Mouse (Mus musculus): Measurements from ENCODE around the gene Ezh2. TPM values are rescaled to one million over a fixed set of nuclear protein-coding genes. Genes with fewer than 3 reads are reported as not detected.
A peak's percentile ranks its signal among the peaks of the same experiment; 100 is the strongest.
"Not testable (repeated sequence)": the region's sequence is repeated elsewhere in the genome, so short reads cannot be mapped to it uniquely, and the experiment has no call there.

Ezh2 gene
- polyA plus RNA-seq (2015; fragmentation: Nextera tagmentation; extraction: Ambion mirVana): 99.6 and 106 TPM in 2 replicates

DNA sequence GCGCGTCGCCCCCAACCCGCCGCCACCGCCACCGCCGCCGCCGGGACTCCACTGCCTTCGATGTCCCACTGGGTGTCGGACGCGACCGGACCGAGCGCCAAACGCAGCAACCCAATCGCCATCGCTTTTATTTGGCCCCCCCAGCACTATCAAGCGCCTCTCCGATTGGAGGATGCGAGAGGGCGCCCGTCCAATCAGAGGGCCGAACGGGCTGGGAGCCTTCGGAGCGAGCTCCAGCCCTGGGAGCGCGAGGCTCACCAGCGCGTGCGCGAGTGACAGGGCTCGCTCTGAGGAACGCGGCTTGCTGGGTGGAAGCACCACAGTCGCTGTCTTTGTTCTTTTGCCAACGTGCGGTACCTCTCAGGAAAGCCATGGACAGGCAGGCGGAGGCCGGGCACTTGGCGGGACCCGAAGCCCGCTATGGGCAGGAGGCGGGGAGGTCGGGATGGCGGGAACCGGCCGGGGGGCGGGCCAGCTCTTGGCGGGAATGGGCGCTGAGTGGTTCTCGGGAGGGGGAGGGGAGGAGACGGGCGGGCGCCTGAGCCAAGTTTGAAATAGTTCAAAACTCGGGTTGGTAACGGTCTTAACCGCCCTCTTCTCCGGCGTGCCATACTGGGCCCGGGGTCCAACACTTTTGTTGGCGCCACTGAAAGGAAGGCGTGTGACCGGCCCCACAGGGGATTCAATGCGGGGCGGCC lies at the start of gene Ezh2:
Gene Ezh2, minus strand, starts transcription at position 416 of the 698 bp plus-strand sequence.
- 0% methylated on average over 60 of the region's 69 CpGs for WGBS
- Histone ChIP-seq H3K4me3 (peak within 1 kb of the TSS; percentile 83), H3K27me3 (no peaks in the 10 kb centered on the region), H3K27ac (peak within 1 kb of the TSS; percentile 98), H3K36me3 (no peaks in the 10 kb centered on the region), H3K9ac (peak within 1 kb of the TSS; percentile 98), H3K4me2 (peak within 1 kb of the TSS; percentile 83), H3K9me3 (no peaks in the 10 kb centered on the region), H3K4me1 (peaks cover 16% of the 10 kb centered on the region; the same call in 1 of the 2 replicates)
- peak; percentile 98 for ATAC-seq (ENCODE audit: borderline replicate concordance, extremely low read depth, low FRiP score, low TSS enrichment)

DNA sequence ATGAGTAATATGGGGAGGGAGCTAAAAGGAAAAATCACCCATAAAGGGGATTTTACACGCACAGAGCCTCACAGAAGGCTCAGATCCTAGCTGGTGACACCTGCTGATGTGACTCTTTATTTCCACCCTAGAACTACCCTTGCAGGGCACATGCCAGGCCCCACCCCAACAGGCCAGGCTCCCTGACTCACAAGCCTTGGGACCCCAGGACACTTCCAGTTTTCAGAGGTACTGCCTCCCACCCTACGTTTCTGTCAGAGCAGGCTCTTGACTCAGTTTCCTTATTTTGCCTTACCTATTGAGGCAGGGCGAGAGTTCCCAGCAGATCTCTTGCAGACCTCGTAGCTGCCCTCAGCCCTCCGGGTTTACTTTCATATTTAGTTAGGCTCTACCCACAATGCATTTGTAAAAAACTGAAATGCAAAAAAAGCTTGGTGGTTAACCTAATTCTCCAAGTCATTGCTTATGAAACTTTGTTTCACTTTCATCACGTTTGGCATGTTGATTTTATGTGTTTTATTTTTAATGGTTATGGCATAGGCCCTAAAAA lies 41.5 kb upstream of the Ezh2 start:
- no peak overlapping the region for H3K4me3 ChIP-seq
- no peak overlapping the region for H3K9ac ChIP-seq
- H3K27me3 ChIP-seq: no peaks in the 10 kb centered on the region
- no peaks in the 10 kb centered on the region for H3K4me1 ChIP-seq
- ATAC-seq (ENCODE audit: borderline replicate concordance, extremely low read depth, low FRiP score, low TSS enrichment): no peak
- no peaks in the 10 kb centered on the region for H3K36me3 ChIP-seq
- H3K4me2 ChIP-seq: no peak overlapping the region
- 66% methylated on average over 6 of the region's 6 CpGs for WGBS
- no peaks in the 10 kb centered on the region for H3K9me3 ChIP-seq
- no peak overlapping the region for H3K27ac ChIP-seq

DNA sequence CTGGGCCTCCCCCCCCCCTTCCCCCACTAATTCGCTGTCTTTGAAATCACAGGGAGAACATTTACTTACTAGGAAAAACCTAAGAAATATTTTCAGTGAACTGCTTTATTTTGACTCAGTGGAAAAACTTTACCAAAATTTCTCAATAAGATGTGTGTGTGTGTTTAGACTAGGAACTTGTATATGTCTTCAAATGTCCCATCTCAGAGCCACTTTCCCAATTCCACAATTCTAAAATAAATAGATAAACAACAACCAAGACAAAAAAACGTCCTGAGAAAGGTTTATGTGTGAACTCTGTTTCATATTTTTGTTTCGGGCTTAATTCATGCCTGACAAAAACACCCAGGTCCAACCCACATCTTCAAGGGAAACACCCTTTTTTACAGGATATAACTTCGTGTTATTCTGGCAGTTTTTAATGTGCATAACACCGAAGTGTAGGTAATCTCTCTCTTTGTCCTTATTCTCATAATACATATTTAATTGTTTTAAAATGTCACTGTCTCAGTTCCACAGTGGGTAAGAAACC lies 40.9 kb upstream of the Ezh2 start:
- Histone ChIP-seq H3K9me3 (no peaks in the 10 kb centered on the region), H3K4me1 (no peaks in the 10 kb centered on the region), H3K36me3 (no peaks in the 10 kb centered on the region), H3K4me3 (no peak overlapping the region), H3K27ac (no peak overlapping the region), H3K9ac (no peak overlapping the region), H3K27me3 (no peaks in the 10 kb centered on the region), H3K4me2 (no peak overlapping the region)
- 68% methylated on average over 5 of the region's 5 CpGs for WGBS
- no peak for ATAC-seq (ENCODE audit: borderline replicate concordance, extremely low read depth, low FRiP score, low TSS enrichment)

DNA sequence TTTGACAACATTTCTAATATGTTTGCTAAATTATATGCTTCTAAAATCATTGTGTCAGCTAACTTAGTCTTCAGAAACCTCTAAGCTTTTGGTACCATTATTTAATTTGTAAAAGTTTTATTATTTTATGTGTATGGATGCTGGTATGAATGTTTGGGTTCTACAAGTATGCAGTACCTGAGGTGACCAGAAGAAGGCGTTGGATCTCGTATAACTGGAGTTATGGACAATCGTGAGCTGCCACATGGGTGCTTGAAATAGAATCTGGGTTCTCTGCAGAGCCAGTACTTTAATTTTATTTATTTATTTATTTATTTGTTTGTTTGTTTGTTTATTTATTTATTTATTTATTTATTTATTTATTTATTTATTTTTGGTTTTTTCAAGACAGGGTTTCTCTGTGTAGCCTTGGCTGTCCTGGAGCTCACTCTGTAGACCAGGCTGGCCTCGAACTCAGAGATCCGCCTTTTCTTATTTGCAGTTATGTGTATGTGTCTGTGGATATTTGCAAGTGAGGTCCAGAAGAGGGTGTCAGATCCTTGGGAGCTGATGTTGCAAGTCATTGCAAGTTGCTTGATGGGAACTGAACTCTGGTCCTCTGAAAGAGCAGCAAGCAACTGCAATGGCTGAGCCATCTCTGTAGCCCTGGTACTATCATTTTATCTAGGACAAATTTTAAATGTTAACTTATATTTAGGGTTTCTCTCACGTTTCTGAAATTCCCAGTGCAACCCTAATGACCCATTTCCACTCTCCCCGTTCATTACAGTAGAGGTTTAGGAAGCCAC lies 40.3 kb upstream of the Ezh2 start:
- no peak for ATAC-seq (ENCODE audit: borderline replicate concordance, extremely low read depth, low FRiP score, low TSS enrichment)
- H3K9ac ChIP-seq: no peak overlapping the region
- H3K27me3 ChIP-seq: no peaks in the 10 kb centered on the region
- H3K4me3 ChIP-seq: no peak overlapping the region
- WGBS: 70% methylated on average over 7 of the region's 7 CpGs
- no peak overlapping the region for H3K27ac ChIP-seq
- H3K4me2 ChIP-seq: no peak overlapping the region
- no peaks in the 10 kb centered on the region for H3K9me3 ChIP-seq
- no peaks in the 10 kb centered on the region for H3K4me1 ChIP-seq
- no peaks in the 10 kb centered on the region for H3K36me3 ChIP-seq

DNA sequence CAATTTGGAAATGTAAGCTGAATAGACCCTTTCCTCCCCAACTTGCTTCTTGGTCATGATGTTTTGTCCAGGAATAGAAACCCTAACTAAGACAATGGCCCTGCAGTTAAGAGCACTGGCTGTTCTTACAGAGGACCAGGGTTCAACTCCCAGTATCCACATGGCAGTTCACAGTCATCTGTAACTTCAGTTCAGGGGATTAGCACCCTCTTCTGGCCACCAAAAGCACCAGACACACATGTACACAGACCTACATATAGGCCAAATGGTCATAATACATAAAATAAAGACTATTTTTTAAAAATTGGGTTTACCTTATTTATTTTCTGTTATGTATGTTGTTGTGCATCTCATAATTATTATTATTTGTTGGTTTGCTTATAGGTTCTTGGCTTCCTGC lies 38.3 kb upstream of the Ezh2 start:
- Histone ChIP-seq H3K36me3 (no peaks in the 10 kb centered on the region), H3K9ac (no peak overlapping the region), H3K27ac (no peak overlapping the region), H3K27me3 (no peaks in the 10 kb centered on the region), H3K4me3 (no peak overlapping the region), H3K4me2 (no peak overlapping the region), H3K9me3 (no peaks in the 10 kb centered on the region), H3K4me1 (no peaks in the 10 kb centered on the region)
- no peak for ATAC-seq (ENCODE audit: borderline replicate concordance, extremely low read depth, low FRiP score, low TSS enrichment)

DNA sequence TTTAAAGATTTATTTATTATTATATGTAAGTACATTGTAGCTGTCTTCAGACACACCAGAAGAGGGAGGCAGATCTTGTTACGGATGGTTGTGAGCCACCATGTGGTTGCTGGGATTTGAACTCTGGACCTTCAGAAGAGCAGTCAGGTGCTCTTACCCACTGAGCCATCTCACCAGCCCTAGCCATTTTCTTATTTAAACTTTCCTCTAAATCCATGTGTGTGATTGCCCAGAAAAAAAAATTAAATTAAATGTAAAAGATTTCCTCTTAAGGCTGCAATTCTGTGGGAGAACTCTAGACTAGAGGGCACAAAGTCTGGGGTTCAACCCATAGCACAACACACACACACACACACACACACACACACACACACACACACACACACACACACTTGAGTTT lies 34.9 kb upstream of the Ezh2 start:
- not testable (repeated sequence) for H3K9me3 ChIP-seq; ATAC-seq (ENCODE audit: borderline replicate concordance, extremely low read depth, low FRiP score, low TSS enrichment); H3K4me1 ChIP-seq; H3K27ac ChIP-seq; H3K27me3 ChIP-seq; H3K4me2 ChIP-seq; H3K36me3 ChIP-seq; H3K4me3 ChIP-seq; H3K9ac ChIP-seq
- 40% methylated on average over 1 of the region's 1 CpGs for WGBS

DNA sequence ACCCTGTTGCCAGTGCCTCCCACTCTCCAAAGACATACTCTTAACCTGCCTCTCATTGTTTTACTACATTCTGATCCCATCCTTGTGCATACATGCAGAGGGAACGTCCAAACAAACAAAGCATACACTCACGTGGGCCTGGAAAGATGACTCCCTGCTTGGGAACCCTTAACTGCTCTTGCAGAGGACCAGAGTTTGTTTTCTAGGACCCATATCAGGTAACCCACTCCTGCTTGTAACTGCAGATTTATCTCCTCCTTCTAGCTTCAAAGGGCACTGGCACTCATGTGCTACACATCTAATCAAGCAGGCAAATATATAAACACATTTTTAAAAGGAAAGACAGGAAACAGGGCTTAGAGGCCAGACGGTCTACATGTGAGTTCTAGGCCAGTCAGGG lies 32.8 kb upstream of the Ezh2 start:
- no peak overlapping the region for H3K4me2 ChIP-seq
- no peak for ATAC-seq (ENCODE audit: borderline replicate concordance, extremely low read depth, low FRiP score, low TSS enrichment)
- H3K36me3 ChIP-seq: no peaks in the 10 kb centered on the region
- H3K27me3 ChIP-seq: no peaks in the 10 kb centered on the region
- H3K9ac ChIP-seq: no peak overlapping the region
- H3K4me1 ChIP-seq: no peaks in the 10 kb centered on the region
- H3K27ac ChIP-seq: no peak overlapping the region
- no peaks in the 10 kb centered on the region for H3K9me3 ChIP-seq
- WGBS: 21% methylated on average over 3 of the region's 3 CpGs
- no peak overlapping the region for H3K4me3 ChIP-seq

DNA sequence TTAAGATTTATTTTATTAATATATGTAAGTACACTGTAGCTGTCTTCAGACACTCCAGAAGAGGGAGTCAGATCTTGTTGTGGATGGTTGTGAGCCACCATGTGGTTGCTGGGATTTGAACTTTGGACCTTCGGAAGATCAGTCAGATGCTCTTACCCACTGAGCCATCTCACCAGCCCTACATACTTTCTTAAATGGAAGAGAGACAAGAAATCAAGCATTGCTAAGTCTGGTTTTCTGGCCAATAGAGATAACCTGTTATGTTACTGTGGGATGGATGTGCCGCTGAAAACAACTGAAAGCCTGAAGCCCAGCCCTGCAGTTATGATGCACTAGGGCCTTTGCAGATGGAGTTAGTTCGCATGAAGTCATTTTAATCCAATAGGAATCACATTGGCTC lies 31.8 kb upstream of the Ezh2 start:
- H3K9me3 ChIP-seq; H3K4me3 ChIP-seq; H3K4me1 ChIP-seq; H3K4me2 ChIP-seq; H3K27me3 ChIP-seq; H3K9ac ChIP-seq; ATAC-seq (ENCODE audit: borderline replicate concordance, extremely low read depth, low FRiP score, low TSS enrichment); H3K36me3 ChIP-seq; H3K27ac ChIP-seq: not testable (repeated sequence)
- WGBS: 87% methylated on average over 3 of the region's 3 CpGs

DNA sequence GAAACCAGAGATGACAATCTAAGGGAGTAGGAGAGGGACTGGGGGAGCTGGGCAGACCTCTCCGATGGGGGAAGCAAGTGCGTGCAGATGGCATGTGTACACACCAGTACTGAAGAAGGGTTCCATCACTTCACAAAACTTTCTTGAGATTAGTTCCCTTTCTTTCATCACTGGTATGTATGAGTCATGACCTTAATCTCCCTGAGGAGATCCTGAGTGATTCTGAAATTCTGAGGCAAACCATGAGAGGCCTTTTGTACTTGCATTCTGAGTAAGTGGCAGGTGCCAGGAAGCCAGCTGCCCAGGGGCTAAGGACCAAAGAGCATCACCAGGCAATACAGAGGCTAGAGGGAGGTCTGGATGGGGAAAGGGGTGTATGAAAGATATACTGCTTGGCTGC lies 25.9 kb upstream of the Ezh2 start:
- Histone ChIP-seq H3K4me2 (no peak overlapping the region), H3K27ac (no peak overlapping the region), H3K27me3 (no peaks in the 10 kb centered on the region), H3K4me1 (no peaks in the 10 kb centered on the region), H3K36me3 (no peaks in the 10 kb centered on the region), H3K9me3 (no peaks in the 10 kb centered on the region), H3K4me3 (no peak overlapping the region), H3K9ac (no peak overlapping the region)
- 72% methylated on average over 2 of the region's 2 CpGs for WGBS
- no peak for ATAC-seq (ENCODE audit: borderline replicate concordance, extremely low read depth, low FRiP score, low TSS enrichment)

DNA sequence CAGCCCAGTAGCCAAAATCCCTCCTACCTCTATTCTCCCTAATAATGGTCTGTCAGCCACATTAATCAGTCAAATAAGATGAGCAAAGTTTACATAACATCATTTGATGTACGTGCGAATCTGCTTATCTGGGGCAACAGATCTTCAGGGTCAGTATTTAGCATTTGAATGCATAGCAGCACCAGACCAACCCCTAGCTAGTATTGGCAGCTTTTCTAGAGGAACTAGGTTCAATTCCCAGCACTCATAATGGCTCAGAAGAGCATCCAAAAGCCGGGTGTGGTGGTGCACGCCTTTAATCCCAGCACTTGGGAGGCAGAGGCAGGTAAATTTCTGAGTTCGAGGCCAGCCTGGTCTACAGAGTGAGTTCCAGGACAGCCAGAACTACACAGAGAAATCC lies 13.2 kb upstream of the Ezh2 start:
- not testable (repeated sequence) for H3K27me3 ChIP-seq; H3K9ac ChIP-seq; H3K9me3 ChIP-seq; H3K4me3 ChIP-seq; H3K36me3 ChIP-seq; ATAC-seq (ENCODE audit: borderline replicate concordance, extremely low read depth, low FRiP score, low TSS enrichment); H3K27ac ChIP-seq; H3K4me2 ChIP-seq; H3K4me1 ChIP-seq
- 57% methylated on average over 5 of the region's 5 CpGs for WGBS

DNA sequence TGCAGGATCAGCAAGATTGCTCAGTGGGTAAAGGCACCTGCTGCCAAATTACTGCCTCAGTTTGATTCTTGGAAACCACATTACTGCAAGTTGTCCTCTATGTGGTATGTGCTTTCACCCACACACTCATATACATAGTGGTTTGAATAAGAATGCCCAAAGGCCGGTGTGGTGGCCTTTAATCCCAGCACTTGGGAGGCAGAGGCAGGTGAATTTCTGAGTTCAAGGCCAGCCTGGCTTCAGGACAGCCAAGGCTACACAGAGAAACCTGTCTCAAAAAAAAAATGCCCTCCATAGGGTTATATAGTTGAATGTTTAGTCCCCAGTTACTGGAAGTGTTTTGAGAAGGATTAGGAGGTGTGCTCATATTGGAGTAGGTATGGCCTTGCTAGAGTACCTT lies 6.8 kb upstream of the Ezh2 start:
- Histone ChIP-seq H3K27me3 (no peaks in the 10 kb centered on the region), H3K27ac (no peak overlapping the region), H3K36me3 (no peaks in the 10 kb centered on the region), H3K4me2 (no peak overlapping the region), H3K9ac (no peak overlapping the region), H3K9me3 (no peaks in the 10 kb centered on the region), H3K4me3 (no peak overlapping the region), H3K4me1 (no peaks in the 10 kb centered on the region)
- ATAC-seq (ENCODE audit: borderline replicate concordance, extremely low read depth, low FRiP score, low TSS enrichment): no peak
- 64% methylated on average over 1 of the region's 1 CpGs for WGBS

DNA sequence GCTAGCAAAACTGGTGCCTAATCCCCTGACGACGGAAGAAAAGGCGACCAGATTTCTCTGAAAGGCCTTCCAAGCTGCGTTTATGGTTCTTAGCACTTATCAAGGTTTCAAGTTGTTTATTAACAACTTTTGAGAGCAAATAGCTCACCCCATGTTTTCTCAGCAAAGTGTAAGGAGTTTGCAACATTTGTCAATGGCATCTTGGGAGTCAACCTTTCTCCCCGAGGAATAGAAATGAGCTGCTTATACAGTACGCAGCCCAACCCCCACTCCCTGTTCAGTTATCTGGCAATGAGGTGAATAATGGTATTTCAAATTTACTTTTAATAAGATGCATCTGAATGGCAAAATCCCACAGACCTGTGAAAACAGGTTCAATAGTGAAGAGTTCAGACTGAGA lies 555 bp upstream of the Ezh2 start:
- no peaks in the 10 kb centered on the region for H3K27me3 ChIP-seq
- no peaks in the 10 kb centered on the region for H3K36me3 ChIP-seq
- H3K4me2 ChIP-seq: peak overlapping the region; percentile 83
- ATAC-seq (ENCODE audit: borderline replicate concordance, extremely low read depth, low FRiP score, low TSS enrichment): no peak
- no peaks in the 10 kb centered on the region for H3K9me3 ChIP-seq
- under 1% methylated on average over 6 of the region's 6 CpGs for WGBS
- H3K4me1 ChIP-seq: peaks cover 11% of the 10 kb centered on the region; the same call in 1 of the 2 replicates
- H3K4me3 ChIP-seq: peak overlapping the region; percentile 83
- H3K9ac ChIP-seq: peak overlapping the region; percentile 98
- H3K27ac ChIP-seq: peak overlapping the region; percentile 98
